Mouse (Mus musculus): ENCODE data around the gene Ucp3.

GRCm38 (mm10) chr7:100465656-100466309 is 7.0 kb upstream of the Ucp3 start:
- TF ChIP-seq CTCF (IDR thresholded peaks at IDR 0.05; ENCODE audit: insufficient read depth, low read depth, low read length) (no peak), POLR2A (IDR thresholded peaks at IDR 0.05; ENCODE audit: insufficient read depth, low read depth, low read length) (no peak)

Data from olfactory bulb, adult 2 months (tissue).